In genomic region chr1:53844122-53844913, GRCm38 (mm10) we compare ENCODE assay signal across 18 mouse cellular contexts. TPM values are rescaled to one million over a fixed set of nuclear protein-coding genes. Genes with fewer than 3 reads are reported as not detected.
DNase-seq lines count a peak whose midpoint lies in the region; ATAC-seq and TF ChIP-seq lines count a peak whose summit lies in the region.
"Had no signal": no experiment of that assay in that cellular context is flagged by ENCODE, and none has a peak within 500 bp of the region (broad histone marks: within the 10 kb centered on the region; RNA-seq: fewer than 3 reads in every experiment).

No protein-coding gene starts in this region.

- ATAC-seq in kidney, postnatal 0 days (replicated peaks; ENCODE audit: low FRiP score, low read depth), result no peak
- ATAC-seq in kidney, embryonic 14.5 days (ENCODE audit: low FRiP score, low TSS enrichment), result no peak
- peak; percentile 80 for ATAC-seq in intestine, embryonic 16.5 days
- no peak for ATAC-seq in stomach, embryonic 15.5 days (ENCODE audit: insufficient read depth, low FRiP score, low read depth)
- ATAC-seq: forebrain, embryonic 15.5 days; liver, embryonic 12.5 days had no signal

- TF ChIP-seq POLR2A in embryonic fibroblast, embryonic 13.5 days (IDR thresholded peaks at IDR 0.05; ENCODE audit: low read depth, low read length), result no peak

- no peak for TF ChIP-seq CTCF in kidney, postnatal 0 days (IDR thresholded peaks at IDR 0.05; ENCODE audit: low read depth)
- TF ChIP-seq CTCF in embryonic fibroblast, embryonic 13.5 days (IDR thresholded peaks at IDR 0.05; ENCODE audit: borderline replicate concordance, insufficient read depth, low read length), result no peak

- H3K9me3 ChIP-seq in kidney, postnatal 0 days (replicated peaks; ENCODE audit: low read length), result no peaks in the 10 kb centered on the region
- H3K9me3 ChIP-seq in kidney, embryonic 14.5 days (ENCODE audit: control insufficient read depth, low read length), result no peaks in the 10 kb centered on the region
- H3K9me3 ChIP-seq in intestine, embryonic 16.5 days (ENCODE audit: control insufficient read depth, low read length), result no peaks in the 10 kb centered on the region
- H3K9me3 ChIP-seq in stomach, embryonic 15.5 days, result no peaks in the 10 kb centered on the region
- H3K9me3 ChIP-seq: embryonic facial prominence, embryonic 12.5 days; forebrain, embryonic 15.5 days; limb, embryonic 12.5 days; liver, embryonic 12.5 days had no signal

- no peak overlapping the region for H3K9ac ChIP-seq in kidney, postnatal 0 days (ENCODE audit: low read depth, low read length)
- no peak overlapping the region for H3K9ac ChIP-seq in kidney, embryonic 14.5 days (ENCODE audit: low read depth, low read length)
- no peak overlapping the region for H3K9ac ChIP-seq in intestine, embryonic 16.5 days (ENCODE audit: low read depth, low read length)
- H3K9ac ChIP-seq in stomach, embryonic 15.5 days, result no peak overlapping the region
- H3K9ac ChIP-seq: embryonic facial prominence, embryonic 12.5 days; forebrain, embryonic 15.5 days; limb, embryonic 12.5 days; liver, embryonic 12.5 days had no signal

- H3K4me3 ChIP-seq in kidney, postnatal 0 days (replicated peaks; ENCODE audit: low read depth, low read length), result no peak overlapping the region
- H3K4me3 ChIP-seq in kidney, embryonic 14.5 days (ENCODE audit: low read length), result no peak overlapping the region
- no peak overlapping the region for H3K4me3 ChIP-seq in embryonic fibroblast, embryonic 13.5 days (ENCODE audit: insufficient read depth, low read length)
- H3K4me3 ChIP-seq in intestine, embryonic 16.5 days (ENCODE audit: low read length), result no peak overlapping the region
- H3K4me3 ChIP-seq in stomach, embryonic 15.5 days (replicated peaks), result no peak overlapping the region
- H3K4me3 ChIP-seq: embryonic facial prominence, embryonic 12.5 days; forebrain, embryonic 15.5 days; limb, embryonic 12.5 days; liver, embryonic 12.5 days had no signal

- no peaks in the 10 kb centered on the region for H3K27me3 ChIP-seq in kidney, postnatal 0 days (ENCODE audit: insufficient read depth, low read length)
- no peaks in the 10 kb centered on the region for H3K27me3 ChIP-seq in kidney, embryonic 14.5 days (ENCODE audit: control insufficient read depth, insufficient read depth, low read length)
- no peaks in the 10 kb centered on the region for H3K27me3 ChIP-seq in intestine, embryonic 16.5 days (replicated peaks; ENCODE audit: control insufficient read depth, insufficient read depth, low read length)
- no peaks in the 10 kb centered on the region for H3K27me3 ChIP-seq in stomach, embryonic 15.5 days (replicated peaks)
- H3K27me3 ChIP-seq: embryonic facial prominence, embryonic 12.5 days; forebrain, embryonic 15.5 days; limb, embryonic 12.5 days; liver, embryonic 12.5 days had no signal

- 64% methylated on average over 8 of the region's 8 CpGs for WGBS in kidney, postnatal 0 days
- 70% methylated on average over 8 of the region's 8 CpGs for WGBS in kidney, embryonic 14.5 days
- 60% methylated on average over 8 of the region's 8 CpGs for WGBS in intestine, embryonic 16.5 days
- 76% methylated on average over 8 of the region's 8 CpGs for WGBS in stomach, embryonic 15.5 days

- H3K36me3 ChIP-seq in kidney, postnatal 0 days (ENCODE audit: insufficient read depth, low read length), result no peaks in the 10 kb centered on the region
- no peaks in the 10 kb centered on the region for H3K36me3 ChIP-seq in kidney, embryonic 14.5 days (ENCODE audit: control insufficient read depth, insufficient read depth, low read length)
- no peaks in the 10 kb centered on the region for H3K36me3 ChIP-seq in intestine, embryonic 16.5 days (ENCODE audit: control insufficient read depth, insufficient read depth, low read length)
- no peaks in the 10 kb centered on the region for H3K36me3 ChIP-seq in stomach, embryonic 15.5 days
- H3K36me3 ChIP-seq: embryonic facial prominence, embryonic 12.5 days; forebrain, embryonic 15.5 days; limb, embryonic 12.5 days; liver, embryonic 12.5 days had no signal

- H3K27ac ChIP-seq in kidney, postnatal 0 days, result 0 out of 2 replicates have a peak overlapping the region, but pooled peaks have one; percentile 19
- no peak overlapping the region for H3K27ac ChIP-seq in kidney, embryonic 14.5 days (ENCODE audit: low read depth, low read length)
- H3K27ac ChIP-seq in embryonic fibroblast, embryonic 13.5 days (ENCODE audit: insufficient read depth, low read length), result peak overlapping the region; percentile 24; the same call in 1 of the 2 replicates
- H3K27ac ChIP-seq in intestine, embryonic 16.5 days (ENCODE audit: low read length), result peak overlapping the region; percentile 54
- peak overlapping the region; percentile 67 for H3K27ac ChIP-seq in stomach, embryonic 15.5 days
- H3K27ac ChIP-seq: embryonic facial prominence, embryonic 12.5 days; forebrain, embryonic 15.5 days; limb, embryonic 12.5 days; liver, embryonic 12.5 days had no signal

- DNase-seq in kidney, postnatal 0 days (ENCODE audit: low spot score), result peak; percentile 35
- no peak for DNase-seq in urinary bladder, postnatal 36 days (ENCODE audit: low spot score in 2 of 2)
- no peak for DNase-seq in cerebellum, postnatal 4 days (ENCODE audit: low spot score in 2 of 2)
- DNase-seq: adrenal gland, adult 2 months; cerebellum, adult 8-10 months; gastrocnemius, postnatal 14 days; heart, adult 18-20 months; heart, postnatal 36 days; kidney, postnatal 25 days had no signal

- no peak overlapping the region for H3K4me2 ChIP-seq in kidney, postnatal 0 days (ENCODE audit: low read length)
- no peak overlapping the region for H3K4me2 ChIP-seq in kidney, embryonic 14.5 days (replicated peaks; ENCODE audit: low read depth, low read length)
- H3K4me2 ChIP-seq in intestine, embryonic 16.5 days (ENCODE audit: low read depth, low read length), result no peak overlapping the region
- H3K4me2 ChIP-seq in stomach, embryonic 15.5 days, result no peak overlapping the region
- H3K4me2 ChIP-seq: embryonic facial prominence, embryonic 12.5 days; forebrain, embryonic 15.5 days; limb, embryonic 12.5 days; liver, embryonic 12.5 days; midbrain, embryonic 11.5 days had no signal

- H3K4me1 ChIP-seq in kidney, postnatal 0 days (replicated peaks; ENCODE audit: insufficient read depth, low read length), result no peaks in the 10 kb centered on the region; the same call in 1 of the 2 replicates
- peaks cover 9% of the 10 kb centered on the region; the same call in 1 of the 2 replicates for H3K4me1 ChIP-seq in kidney, embryonic 14.5 days (ENCODE audit: control insufficient read depth, insufficient read depth, low read length)
- no peaks in the 10 kb centered on the region for H3K4me1 ChIP-seq in embryonic fibroblast, embryonic 13.5 days (ENCODE audit: control insufficient read depth, insufficient read depth, low read length)
- H3K4me1 ChIP-seq in intestine, embryonic 16.5 days (ENCODE audit: control insufficient read depth, insufficient read depth, low read length), result peaks cover 5% of the 10 kb centered on the region; the same call in 1 of the 2 replicates
- no peaks in the 10 kb centered on the region for H3K4me1 ChIP-seq in stomach, embryonic 15.5 days
- H3K4me1 ChIP-seq: forebrain, embryonic 15.5 days; limb, embryonic 12.5 days; liver, embryonic 12.5 days had no signal

RNA-seq across cellular contexts. Expression of gene Stk17b, which starts 59.3 kb away (rescaled TPM):
- 13.6 and 14.5 TPM in 2 replicates for polyA plus RNA-seq in kidney, postnatal 0 days (2015; fragmentation: Nextera tagmentation; extraction: Ambion mirVana)
- polyA plus RNA-seq in kidney, embryonic 14.5 days (2014; fragmentation: Nextera tagmentation; extraction: Ambion mirVana), result 12.4 and 13.1 TPM in 2 replicates
- polyA plus RNA-seq in embryonic fibroblast, embryonic 13.5 days (2011; ENCODE audit: insufficient read length, low read depth, missing spikeins), result 38.6 and 52.9 TPM in 2 replicates
- 16.1 and 18.3 TPM in 2 replicates for polyA plus RNA-seq in intestine, embryonic 16.5 days (2015; fragmentation: Nextera tagmentation; extraction: Ambion mirVana)
- polyA plus RNA-seq in stomach, embryonic 15.5 days (2015; fragmentation: Nextera tagmentation; extraction: Ambion mirVana), result 14.6 and 15.6 TPM in 2 replicates
